Mouse (Mus musculus) kidney, embryonic 14.5 days (tissue): Measurements from ENCODE around the gene Foxo3. TPM values are rescaled to one million over a fixed set of nuclear protein-coding genes. Genes with fewer than 3 reads are reported as not detected.

ENCODE experiments used
- ATAC-seq: fragments of 200-750 bp; cut with Nextera tagmentation; 2 replicates; pipeline ENCODE4 v1.8.0; 2017; ENCODE audit warnings: moderate number of reproducible peaks, mild to moderate bottlenecking, moderate TSS enrichment, moderate library complexity; ENCODE audit not compliant: low FRiP score, low TSS enrichment
- H3K27ac ChIP-seq: fragments of 300-500 bp; sonication (generic); 2 replicates; pipeline ENCODE4 v1.5.1; 2014; ENCODE audit warnings: low read depth, mild to moderate bottlenecking, low read length, moderate library complexity, mixed read lengths
- H3K27me3 ChIP-seq: fragments of 300-500 bp; sonication (generic); 2 replicates; pipeline ENCODE4 v1.6.1; 2014; ENCODE audit warnings: mild to moderate bottlenecking, low read length; ENCODE audit not compliant: control insufficient read depth, insufficient read depth
- H3K36me3 ChIP-seq: fragments of 300-500 bp; sonication (generic); 2 replicates; pipeline ENCODE4 v1.6.1; 2014; ENCODE audit warnings: low read length, mixed read lengths; ENCODE audit not compliant: control insufficient read depth, insufficient read depth
- H3K4me1 ChIP-seq: fragments of 300-500 bp; sonication (generic); 2 replicates; pipeline ENCODE4 v1.6.1; 2014; ENCODE audit warnings: low read length, mixed read lengths; ENCODE audit not compliant: control insufficient read depth, insufficient read depth
- H3K4me2 ChIP-seq: fragments of 300-500 bp; sonication (generic); replicated peaks from 2 replicates; pipeline ENCODE4 v1.6.1; 2014; ENCODE audit warnings: low read depth, mild to moderate bottlenecking, low read length
- H3K4me3 ChIP-seq: fragments of 300-500 bp; sonication (generic); 2 replicates; pipeline ENCODE4 v1.5.1; 2014; ENCODE audit warnings: mild to moderate bottlenecking, low read length
- H3K9ac ChIP-seq: fragments of 300-500 bp; sonication (generic); 2 replicates; pipeline ENCODE4 v1.6.1; 2014; ENCODE audit warnings: low read depth, mild to moderate bottlenecking, low read length, moderate library complexity
- H3K9me3 ChIP-seq: fragments of 300-500 bp; sonication (generic); 2 replicates; pipeline ENCODE4 v1.6.1; 2016; ENCODE audit warnings: low read length; ENCODE audit not compliant: control insufficient read depth
- WGBS: fragments of 180-500 bp; shearing (Covaris S2); extraction: QIAGEN DNeasy Blood & Tissue Kit; methylation state at CpG from one replicate; pipeline ENCODE4 v1.1.7; 2014; 5-methylcytosine and 5-hydroxymethylcytosine counted together
- polyA plus RNA-seq: library from polyadenylated mRNA; unstranded; fragments of >200 nt; fragmentation: Nextera tagmentation; extraction: Ambion mirVana; gene quantifications from 2 replicates; pipeline ENCODE4 v1.2.1, GENCODE M21; 2014

Gene Foxo3
- polyA plus RNA-seq, 1 experiment from 2014 or later: 8.2 TPM

DNA sequence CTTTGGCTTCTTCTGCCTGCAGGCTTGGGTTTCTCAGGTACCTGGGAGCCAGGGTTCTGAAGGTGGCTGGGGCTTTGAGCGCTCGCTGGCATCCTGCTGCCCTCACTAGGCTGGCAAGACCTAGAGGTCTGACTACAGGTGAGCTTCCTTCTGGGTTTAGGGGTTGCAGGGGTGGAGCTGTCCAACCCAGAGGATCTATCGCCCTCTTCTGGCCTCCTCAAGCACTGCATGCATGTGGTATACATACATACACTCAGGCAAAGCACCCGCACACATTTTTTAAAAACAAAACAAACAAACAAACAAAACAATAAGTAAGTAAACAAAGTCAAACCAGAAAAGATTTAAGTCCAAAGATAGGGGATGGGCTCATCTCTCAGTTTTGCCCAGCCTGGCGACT is 14.8 kb upstream of the Foxo3 start:
- ATAC-seq: no peak
- Histone ChIP-seq H3K9me3 (0 out of 2 replicates have a peak, but pooled peaks cover 3% of the 10 kb centered on the region), H3K9ac (no peak overlapping the region), H3K36me3 (no peaks in the 10 kb centered on the region), H3K4me3 (no peak overlapping the region), H3K27ac (no peak overlapping the region), H3K4me2 (no peak overlapping the region), H3K4me1 (no peaks in the 10 kb centered on the region), H3K27me3 (no peaks in the 10 kb centered on the region)
- WGBS: 63% methylated on average over 5 of the region's 5 CpGs

DNA sequence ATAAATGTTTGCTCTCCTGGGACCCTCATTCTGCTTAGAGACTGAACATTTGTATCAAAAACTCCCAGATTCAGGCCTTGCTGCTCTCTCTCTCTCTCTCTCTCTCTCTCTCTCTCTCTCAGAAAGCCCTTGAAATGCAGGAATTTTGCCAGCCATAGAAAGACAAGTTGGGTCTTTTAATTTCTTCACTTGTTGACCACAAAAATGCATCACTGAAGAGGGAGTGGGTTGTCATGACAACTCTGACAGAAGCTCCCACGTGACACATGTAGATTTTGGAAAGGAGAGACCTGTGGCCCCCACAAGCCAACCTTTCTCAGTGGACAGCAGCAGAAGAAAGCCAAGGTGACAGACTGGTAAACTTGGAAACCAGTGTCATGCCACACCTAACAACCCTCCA is 11.1 kb upstream of the Foxo3 start:
- WGBS: 62% methylated on average over 1 of the region's 1 CpGs
- Histone ChIP-seq H3K36me3 (no peaks in the 10 kb centered on the region), H3K4me1 (no peaks in the 10 kb centered on the region), H3K9ac (no peak overlapping the region), H3K27ac (no peak overlapping the region), H3K27me3 (no peaks in the 10 kb centered on the region), H3K4me3 (no peak overlapping the region), H3K9me3 (peaks cover 9% of the 10 kb centered on the region; the same call in 1 of the 2 replicates), H3K4me2 (no peak overlapping the region)
- no peak for ATAC-seq

DNA sequence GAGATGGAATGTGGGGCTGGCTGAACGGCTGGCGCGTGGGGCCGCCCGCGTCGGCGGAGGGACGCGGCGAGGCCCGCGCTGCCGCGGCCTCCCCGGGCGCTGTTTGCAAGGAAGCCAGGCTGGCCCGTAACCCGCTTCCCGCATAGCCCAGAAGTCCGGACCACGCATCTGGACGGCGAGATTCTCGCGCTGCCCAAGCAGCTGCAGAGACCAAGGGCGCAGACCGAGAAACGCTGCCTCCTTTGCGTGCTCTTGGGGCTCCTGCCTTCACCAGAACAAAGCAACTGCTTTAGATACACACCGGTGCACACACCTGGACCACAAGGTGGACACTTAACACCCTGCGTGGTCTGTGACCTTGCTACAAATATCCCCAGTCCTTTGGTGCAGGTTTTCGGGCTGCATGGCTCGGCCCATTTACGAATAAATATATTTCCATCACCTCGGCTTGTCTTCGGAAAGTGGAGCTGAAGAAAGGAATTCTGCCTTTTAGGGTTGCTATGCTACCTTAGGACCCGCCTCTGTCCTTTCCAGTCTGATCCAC is 1.8 kb upstream of the Foxo3 start:
- peak overlapping the region; percentile 90 for H3K4me2 ChIP-seq
- H3K4me1 ChIP-seq: peaks cover 14% of the 10 kb centered on the region
- H3K9me3 ChIP-seq: no peaks in the 10 kb centered on the region
- H3K27me3 ChIP-seq: no peaks in the 10 kb centered on the region
- H3K36me3 ChIP-seq: no peaks in the 10 kb centered on the region; the same call in 1 of the 2 replicates
- peak overlapping the region; percentile 66 for H3K9ac ChIP-seq
- WGBS: under 1% methylated on average over 38 of the region's 38 CpGs
- ATAC-seq: peak; percentile 0
- H3K4me3 ChIP-seq: peak overlapping the region; percentile 74
- H3K27ac ChIP-seq: peak overlapping the region; percentile 98

DNA sequence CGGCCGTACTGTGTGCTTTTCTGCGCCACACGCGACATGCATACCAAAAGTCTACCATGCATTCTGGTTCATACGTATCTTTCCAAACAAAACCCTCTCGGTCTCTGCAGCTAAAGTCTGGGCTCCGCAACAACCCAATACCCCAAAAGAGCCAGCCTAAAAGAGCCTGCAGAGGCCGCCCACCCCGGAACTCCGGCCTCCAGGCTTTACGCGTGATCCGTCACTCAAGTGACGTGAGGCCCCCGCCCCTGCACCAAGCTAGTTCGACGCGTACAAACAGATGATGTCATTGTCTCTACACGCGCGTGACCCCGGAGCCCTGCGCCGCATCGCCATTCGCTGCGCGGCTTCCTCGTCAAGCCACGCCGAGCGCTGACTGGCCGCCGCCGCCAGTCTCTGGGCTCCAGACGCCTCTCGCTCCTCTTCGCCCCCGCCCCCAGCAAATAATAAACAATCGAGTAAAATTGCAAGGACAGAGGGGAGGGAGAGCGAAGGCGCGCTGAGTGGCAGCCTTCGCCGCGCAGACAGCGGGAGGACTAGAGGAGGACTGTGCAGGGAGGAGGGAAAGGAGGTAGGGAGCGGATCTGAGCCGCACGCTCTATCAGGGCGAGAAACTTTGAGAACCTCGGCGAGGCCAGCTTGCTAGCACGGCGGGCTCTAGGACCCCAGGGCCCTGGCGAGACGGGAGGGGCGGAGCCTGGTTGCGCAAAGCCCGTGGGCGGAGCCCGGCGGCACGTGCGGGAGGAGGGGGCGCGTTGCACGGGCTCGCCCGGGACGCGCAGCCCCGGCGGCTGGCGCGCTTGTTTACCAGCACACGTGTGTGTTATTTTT is 1.1 kb upstream of the Foxo3 start:
- Histone ChIP-seq H3K9ac (peak overlapping the region; percentile 85), H3K4me2 (peak overlapping the region; percentile 90), H3K27ac (peak overlapping the region; percentile 98), H3K4me3 (peak overlapping the region; percentile 74), H3K27me3 (no peaks in the 10 kb centered on the region), H3K9me3 (no peaks in the 10 kb centered on the region), H3K36me3 (no peaks in the 10 kb centered on the region; the same call in 1 of the 2 replicates), H3K4me1 (peaks cover 15% of the 10 kb centered on the region)
- under 1% methylated on average over 75 of the region's 78 CpGs for WGBS
- peak; percentile 91 for ATAC-seq

DNA sequence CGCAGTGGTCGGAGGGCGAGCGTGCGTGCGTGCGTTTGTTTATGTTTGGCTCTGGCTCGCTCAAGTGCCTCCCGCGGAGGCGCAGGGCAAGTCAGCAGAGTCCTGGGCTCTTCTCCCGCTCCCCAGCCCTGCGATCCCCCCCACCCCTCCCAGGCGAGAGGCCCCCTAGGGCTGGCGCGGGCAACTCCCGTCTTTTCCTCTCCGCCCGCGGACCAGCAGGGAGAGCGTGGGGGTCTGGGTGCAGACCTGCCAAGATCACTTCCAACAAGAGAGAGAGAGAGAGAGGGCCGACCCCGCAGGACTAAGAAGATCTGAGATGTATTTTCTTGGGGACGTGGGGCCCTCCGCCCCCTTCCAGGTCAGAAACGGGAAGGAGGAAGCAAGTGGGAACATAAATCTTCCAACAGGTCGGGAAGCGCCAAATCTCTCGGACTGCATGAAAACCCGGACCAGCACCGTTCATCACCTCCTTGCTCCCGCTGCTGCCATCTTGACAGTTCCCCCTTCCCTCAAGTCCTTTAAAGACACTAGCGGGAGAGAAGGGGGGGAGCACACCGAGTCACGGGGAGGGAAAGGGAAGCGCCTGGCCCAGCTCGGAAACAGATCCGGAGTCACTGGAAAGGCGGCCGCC is 569 bp downstream of the Foxo3 start:
- H3K9me3 ChIP-seq: no peaks in the 10 kb centered on the region
- 0% methylated on average over 34 of the region's 40 CpGs for WGBS
- H3K4me3 ChIP-seq: peak overlapping the region; percentile 74
- ATAC-seq: peak; percentile 1; the same call in 1 of the 2 replicates
- H3K27me3 ChIP-seq: no peaks in the 10 kb centered on the region
- H3K9ac ChIP-seq: peak overlapping the region; percentile 85
- H3K36me3 ChIP-seq: peaks cover 3% of the 10 kb centered on the region; the same call in 1 of the 2 replicates
- peak overlapping the region; percentile 98 for H3K27ac ChIP-seq
- peaks cover 25% of the 10 kb centered on the region for H3K4me1 ChIP-seq
- peak overlapping the region; percentile 90 for H3K4me2 ChIP-seq

DNA sequence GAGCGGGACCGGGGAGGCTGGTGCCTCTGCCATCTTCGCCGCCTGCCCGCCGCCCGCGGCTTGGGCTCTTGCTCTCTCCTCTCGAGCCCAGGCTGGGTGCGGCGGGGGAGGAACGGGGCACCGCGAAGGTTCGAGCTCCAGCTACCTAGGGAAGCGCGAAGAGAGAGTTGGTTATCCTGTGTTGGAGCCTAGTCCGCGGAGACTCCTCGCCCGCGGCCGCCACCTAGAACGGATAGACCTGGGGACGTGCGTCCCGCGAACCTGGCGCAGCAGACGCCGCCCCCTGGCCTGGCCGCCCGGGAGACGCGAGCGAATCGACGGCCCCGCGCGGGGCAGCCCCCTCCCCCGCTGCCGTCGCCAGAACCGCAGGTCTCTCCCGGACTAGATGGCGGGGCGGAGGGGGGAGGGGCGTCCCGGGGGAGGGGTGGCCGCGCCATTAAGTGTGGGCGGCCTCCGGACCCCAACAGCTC is 1.1 kb downstream of the Foxo3 start:
- H3K27me3 ChIP-seq: no peaks in the 10 kb centered on the region
- H3K4me2 ChIP-seq: peak overlapping the region; percentile 90
- peaks cover 3% of the 10 kb centered on the region; the same call in 1 of the 2 replicates for H3K36me3 ChIP-seq
- H3K27ac ChIP-seq: peak overlapping the region; percentile 98
- no peaks in the 10 kb centered on the region for H3K9me3 ChIP-seq
- under 1% methylated on average over 33 of the region's 54 CpGs for WGBS
- H3K4me1 ChIP-seq: peaks cover 29% of the 10 kb centered on the region
- H3K9ac ChIP-seq: peak overlapping the region; percentile 85
- ATAC-seq: no peak
- peak overlapping the region; percentile 74 for H3K4me3 ChIP-seq

DNA sequence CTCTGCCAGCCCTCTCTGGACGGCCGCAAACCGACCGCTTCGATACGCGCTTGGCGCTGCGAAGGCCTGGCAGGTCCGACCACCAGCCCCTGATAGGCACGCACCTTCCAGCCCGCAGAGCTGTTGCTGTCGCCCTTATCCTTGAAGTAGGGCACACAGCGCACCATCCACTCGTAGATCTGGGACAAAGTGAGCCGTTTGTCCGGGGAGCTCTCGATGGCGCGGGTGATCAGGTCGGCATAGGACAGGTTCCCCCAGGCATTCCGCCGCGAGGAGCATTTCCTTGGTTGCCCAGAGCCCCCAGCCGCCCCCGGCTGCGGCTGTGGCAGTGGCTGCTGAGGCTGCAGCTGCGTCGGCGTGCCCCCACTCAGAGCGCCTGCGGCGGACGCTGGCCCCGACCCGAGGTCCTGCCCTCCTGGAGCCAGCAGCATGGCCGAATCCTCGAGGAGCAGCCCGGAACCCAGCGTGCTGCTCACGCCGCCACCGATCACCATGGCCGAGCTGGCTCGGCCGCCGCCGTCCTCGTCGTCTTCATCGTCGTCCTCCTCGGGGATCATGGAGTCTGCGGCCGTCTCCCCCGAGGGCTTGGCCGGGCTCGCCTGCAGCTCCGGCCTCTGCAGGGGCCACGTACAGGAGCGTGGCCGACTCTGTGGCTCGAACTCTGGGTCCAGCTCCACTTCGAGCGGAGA is 1.7 kb downstream of the Foxo3 start:
- no peaks in the 10 kb centered on the region for H3K9me3 ChIP-seq
- peaks cover 31% of the 10 kb centered on the region for H3K4me1 ChIP-seq
- peak overlapping the region; percentile 90 for H3K4me2 ChIP-seq
- H3K36me3 ChIP-seq: peaks cover 5% of the 10 kb centered on the region; the same call in 1 of the 2 replicates
- no peak for ATAC-seq
- H3K4me3 ChIP-seq: peak overlapping the region; percentile 74
- peak overlapping the region; percentile 98; the same call in 1 of the 2 replicates for H3K27ac ChIP-seq
- H3K9ac ChIP-seq: peak overlapping the region; percentile 85
- H3K27me3 ChIP-seq: no peaks in the 10 kb centered on the region
- WGBS: under 1% methylated on average over 61 of the region's 65 CpGs

DNA sequence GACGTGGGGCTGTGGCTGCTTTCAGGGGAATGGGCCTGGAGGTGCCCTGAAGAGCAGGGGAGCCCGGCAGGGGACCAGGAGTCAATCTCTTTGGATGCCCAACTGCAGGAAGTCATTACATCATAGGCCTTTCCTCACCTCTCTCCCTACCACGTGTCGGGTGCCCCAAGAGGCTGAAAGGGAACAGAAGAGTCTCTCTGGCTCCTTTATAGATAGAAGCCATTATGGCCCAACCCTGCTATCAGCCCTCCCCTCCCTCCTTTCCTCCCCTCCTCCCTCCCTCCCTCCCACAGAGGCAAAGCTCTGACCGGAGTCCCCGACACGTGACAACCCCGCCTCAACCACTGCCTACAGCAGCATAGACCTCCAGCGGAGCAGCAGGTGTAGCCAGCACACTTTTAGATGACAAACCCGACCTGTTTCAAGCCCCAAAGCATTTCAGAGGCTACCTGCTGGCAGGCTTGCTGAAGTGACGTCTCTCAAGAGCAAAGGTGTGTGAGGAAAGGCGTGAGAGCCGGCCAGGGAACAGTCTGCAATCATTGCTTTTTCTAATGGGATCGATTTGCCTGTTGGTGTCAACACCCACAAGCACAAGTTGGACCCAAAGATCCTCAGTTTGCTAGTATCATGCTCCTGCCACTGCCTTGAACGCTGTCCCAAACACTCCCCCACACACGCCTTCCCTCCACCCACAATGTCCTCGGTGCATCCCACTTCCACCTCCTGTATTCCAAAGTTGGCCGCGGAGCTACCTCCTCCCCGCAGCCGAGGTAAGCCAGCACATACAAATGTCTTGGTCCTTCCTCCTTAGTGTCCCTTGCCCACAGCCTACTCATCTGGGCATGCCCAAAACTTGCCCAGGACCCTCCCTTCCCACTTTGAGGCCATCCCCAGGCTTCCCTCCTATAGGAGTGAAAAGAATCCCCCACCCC is 2.5 kb downstream of the Foxo3 start:
- Histone ChIP-seq H3K27me3 (no peaks in the 10 kb centered on the region), H3K9ac (peak overlapping the region; percentile 85; the same call in 1 of the 2 replicates), H3K36me3 (peaks cover 6% of the 10 kb centered on the region; the same call in 1 of the 2 replicates), H3K4me3 (peak overlapping the region; percentile 74), H3K4me2 (peak overlapping the region; percentile 90), H3K9me3 (no peaks in the 10 kb centered on the region), H3K4me1 (peaks cover 37% of the 10 kb centered on the region), H3K27ac (no peak overlapping the region)
- ATAC-seq: no peak
- WGBS: 7% methylated on average over 21 of the region's 21 CpGs
